Mouse (Mus musculus) intestine, postnatal 0 days (tissue): ENCODE results near the gene Sult2a2. TPM values are rescaled to one million over a fixed set of nuclear protein-coding genes. Genes with fewer than 3 reads are reported as not detected.
"Not testable (repeated sequence)": the region's sequence is repeated elsewhere in the genome, so short reads cannot be mapped to it uniquely, and the experiment has no call there.

ENCODE experiments used
- ATAC-seq: fragments of 200-750 bp; cut with Nextera tagmentation; 2 replicates; pipeline ENCODE4 v1.8.0; 2017; ENCODE audit warnings: mild to moderate bottlenecking, moderate TSS enrichment, moderate library complexity
- H3K27ac ChIP-seq: fragments of 300-500 bp; sonication (generic); 2 replicates; pipeline ENCODE4 v1.5.1; 2014; ENCODE audit warnings: mild to moderate bottlenecking, low read depth, low read length, moderate library complexity
- H3K27me3 ChIP-seq: fragments of 300-500 bp; sonication (generic); replicated peaks from 2 replicates; pipeline ENCODE4 v1.6.1; 2014; ENCODE audit warnings: low read length, mixed read lengths; ENCODE audit not compliant: control insufficient read depth, insufficient read depth
- H3K36me3 ChIP-seq: fragments of 300-500 bp; sonication (generic); 2 replicates; pipeline ENCODE4 v1.6.1; 2014; ENCODE audit warnings: mild to moderate bottlenecking, moderate library complexity; ENCODE audit not compliant: control insufficient read depth, insufficient read depth
- H3K4me1 ChIP-seq: fragments of 300-500 bp; sonication (generic); replicated peaks from 2 replicates; pipeline ENCODE4 v1.6.1; 2014; ENCODE audit warnings: antibody characterized with exemption, low read length, mixed read lengths; ENCODE audit not compliant: control insufficient read depth, insufficient read depth
- H3K4me2 ChIP-seq: fragments of 300-500 bp; sonication (generic); replicated peaks from 2 replicates; pipeline ENCODE4 v1.6.1; 2014; ENCODE audit warnings: low read depth, mild to moderate bottlenecking, moderate library complexity
- H3K4me3 ChIP-seq: fragments of 300-500 bp; sonication (generic); 2 replicates; pipeline ENCODE4 v1.5.1; 2014; ENCODE audit warnings: low read depth, low read length
- H3K9ac ChIP-seq: fragments of 300-500 bp; sonication (generic); 2 replicates; pipeline ENCODE4 v1.6.1; 2014; ENCODE audit warnings: mild to moderate bottlenecking, low read depth, low read length
- H3K9me3 ChIP-seq: fragments of 300-500 bp; sonication (generic); 2 replicates; pipeline ENCODE4 v1.6.1; 2016; ENCODE audit warnings: mixed run types; ENCODE audit not compliant: control insufficient read depth
- CTCF ChIP-seq: sonication (generic); IDR thresholded peaks from 2 replicates; pipeline ENCODE4 v1.5.1; 2016; ENCODE audit warnings: low read depth, mild to moderate bottlenecking, control low read depth, antibody characterized with exemption, moderate library complexity
- WGBS: fragments of 180-500 bp; shearing (Covaris S2); extraction: QIAGEN DNeasy Blood & Tissue Kit; methylation state at CpG from one replicate; pipeline ENCODE4 v1.1.7; 2014; 5-methylcytosine and 5-hydroxymethylcytosine counted together
- polyA plus RNA-seq: library from polyadenylated mRNA; unstranded; fragments of >200 nt; fragmentation: Nextera tagmentation; extraction: Ambion mirVana; gene quantifications from 2 replicates; pipeline ENCODE4 v1.2.1, GENCODE M21; 2015

Gene Sult2a2
- polyA plus RNA-seq: not detected in 2 replicates

DNA sequence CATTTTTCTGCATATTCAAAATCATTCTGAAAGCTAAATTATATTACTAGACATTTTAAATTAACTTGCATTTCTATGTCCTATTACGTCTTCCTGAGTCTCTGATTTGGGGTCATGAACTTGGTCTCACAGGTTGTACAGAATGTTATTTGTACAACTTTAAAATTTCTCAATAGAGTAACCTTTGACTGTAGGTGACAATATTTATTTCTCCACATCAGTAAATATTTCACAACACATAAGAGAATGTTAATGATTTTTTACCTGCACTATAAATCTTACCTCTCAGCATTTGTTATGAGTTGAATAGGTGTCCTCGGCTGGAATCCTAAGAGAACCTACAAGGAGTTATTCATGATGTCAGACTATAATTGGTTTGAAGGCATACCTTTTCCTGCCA is at the start of gene Sult2a2:
TSS of gene Sult2a2 (plus strand) at position 301 of the 400 bp plus-strand sequence.
- WGBS: 73% methylated on average over 1 of the region's 2 CpGs
- H3K9ac ChIP-seq: not testable (repeated sequence)

DNA sequence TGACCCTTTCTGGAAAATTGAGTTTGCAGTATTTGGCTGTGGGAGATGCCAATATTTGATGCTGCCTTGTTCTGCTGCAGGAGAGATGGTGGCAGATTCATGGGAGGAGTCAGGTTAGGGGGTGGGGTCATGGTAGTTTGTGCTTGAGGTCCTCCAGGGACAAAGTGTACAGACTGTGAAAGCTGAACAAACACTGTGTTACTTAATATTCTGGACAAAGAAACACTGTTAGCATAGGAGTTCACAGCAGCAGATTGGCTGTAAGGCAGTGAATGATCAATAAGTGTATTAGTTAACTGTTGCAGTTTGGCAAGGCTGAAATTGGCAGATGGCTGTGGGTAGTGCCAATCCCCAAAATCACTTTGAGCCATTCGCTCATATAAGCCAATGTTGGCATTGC is 80.6 kb downstream of the Sult2a2 start:
- no peak for TF ChIP-seq CTCF
- no peaks in the 10 kb centered on the region for H3K4me1 ChIP-seq
- H3K4me2 ChIP-seq: no peak overlapping the region
- no peak overlapping the region for H3K9ac ChIP-seq
- H3K27ac ChIP-seq: no peak overlapping the region
- H3K27me3 ChIP-seq: no peaks in the 10 kb centered on the region
- H3K9me3 ChIP-seq: no peaks in the 10 kb centered on the region
- no peak for ATAC-seq
- no peak overlapping the region for H3K4me3 ChIP-seq
- no peaks in the 10 kb centered on the region for H3K36me3 ChIP-seq
- 80% methylated on average over 1 of the region's 1 CpGs for WGBS

More for the DNA sequence above, at the start of gene Sult2a2:
- H3K9me3 ChIP-seq, H3K4me2 ChIP-seq, ATAC-seq, H3K27me3 ChIP-seq, H3K36me3 ChIP-seq, H3K27ac ChIP-seq, H3K4me3 ChIP-seq, H3K4me1 ChIP-seq: not testable (repeated sequence)

Other genes starting within 250 kb of the Sult2a2 start
- gene Bsph2, start 162.4 kb upstream of the Sult2a2 start, polyA plus RNA-seq: not detected in 2 replicates
- not detected in 2 replicates for gene Sult2a5, start 109.5 kb upstream of the Sult2a2 start, polyA plus RNA-seq
- not detected in 2 replicates for gene Sult2a1, start 103.9 kb downstream of the Sult2a2 start, polyA plus RNA-seq